Mouse (Mus musculus) MEL (cell line): ENCODE data around the gene Gm49387. TPM values are rescaled to one million over a fixed set of nuclear protein-coding genes. Genes with fewer than 3 reads are reported as not detected.

Experiments used
- DNase-seq: peaks from one replicate; pipeline ENCODE4 v3.0.0; 2011; ENCODE audit warnings: low read depth, low spot score
- H3K27ac ChIP-seq: 2 replicates; pipeline ENCODE4 v1.5.1; 2012; ENCODE audit warnings: low read depth, mild to moderate bottlenecking, control low read depth, low read length, moderate library complexity; ENCODE audit not compliant: control insufficient read depth
- H3K27me3 ChIP-seq, 2 experiments: fragments of 150-350 bp in 1 of 2; sonication (generic) in 1 of 2; 2 replicates each; pipeline ENCODE4 v1.6.1; 2012; ENCODE audit warnings: low read length in 2 of 2, mild to moderate bottlenecking in 2 of 2, improper control_type of control experiment in 1 of 2, moderate library complexity in 1 of 2; ENCODE audit not compliant: insufficient read depth in 2 of 2, control insufficient read depth in 1 of 2
- H3K36me3 ChIP-seq, 2 experiments: 2 replicates each; pipeline ENCODE4 v1.6.1; 2012 to 2014; ENCODE audit warnings: low read length in 2 of 2, improper control_type of control experiment in 1 of 2, inconsistent platforms in 1 of 2, mild to moderate bottlenecking in 1 of 2; ENCODE audit not compliant: insufficient read depth in 2 of 2, control insufficient read depth in 1 of 2
- H3K4me1 ChIP-seq, 2 experiments: fragments of 150-350 bp in 1 of 2; sonication (generic) in 1 of 2; 2 replicates each; pipeline ENCODE4 v1.6.1; 2012; ENCODE audit warnings: low read length in 2 of 2, improper control_type of control experiment in 1 of 2, mild to moderate bottlenecking in 1 of 2; ENCODE audit not compliant: insufficient read depth in 2 of 2, control insufficient read depth in 1 of 2
- H3K4me3 ChIP-seq, 2 experiments: fragments of 150-350 bp in 1 of 2; sonication (generic) in 1 of 2; 2 replicates each; pipeline ENCODE4 v1.5.1; 2012; ENCODE audit warnings: low read depth in 2 of 2, low read length in 2 of 2, mild to moderate bottlenecking in 2 of 2, moderate library complexity in 2 of 2, control low read depth in 1 of 2, improper control_type of control experiment in 1 of 2; ENCODE audit not compliant: control insufficient read depth in 1 of 2, insufficient read depth in 1 of 2
- H3K79me2 ChIP-seq: 2 replicates; pipeline ENCODE4 v1.6.1; 2012; ENCODE audit warnings: mild to moderate bottlenecking, low read length, moderate library complexity; ENCODE audit not compliant: control insufficient read depth, poor library complexity, insufficient read depth
- H3K9ac ChIP-seq: 2 replicates; pipeline ENCODE4 v1.6.1; 2012; ENCODE audit warnings: low read depth, mild to moderate bottlenecking, control low read depth, low read length, moderate library complexity; ENCODE audit not compliant: control insufficient read depth, poor library complexity, severe bottlenecking
- H3K9me3 ChIP-seq: fragments of 150-350 bp; sonication (generic); replicated peaks from 2 replicates; pipeline ENCODE4 v1.6.1; 2012; ENCODE audit warnings: mild to moderate bottlenecking, low read length, improper control_type of control experiment, moderate library complexity; ENCODE audit not compliant: insufficient read depth
- BHLHE40 ChIP-seq: IDR thresholded peaks from 2 replicates; pipeline ENCODE4 v1.6.1; 2012; ENCODE audit warnings: low read depth, mild to moderate bottlenecking, inconsistent platforms, low read length, improper control_type of control experiment, borderline replicate concordance
- CHD1 ChIP-seq: IDR thresholded peaks from 2 replicates; pipeline ENCODE4 v1.6.1; 2012; ENCODE audit warnings: low read depth, mild to moderate bottlenecking, inconsistent platforms, low read length, improper control_type of control experiment
- CHD2 ChIP-seq: IDR thresholded peaks from 2 replicates; pipeline ENCODE4 v1.6.1; 2011; ENCODE audit warnings: low read length, improper control_type of control experiment
- CTCF ChIP-seq, 3 experiments: IDR thresholded peaks in 2 of 3; conservative IDR thresholded peaks in 1 of 3; 2 replicates each; pipeline ENCODE4 v1.5.1; 2011 to 2012; ENCODE audit warnings: low read length in 3 of 3, low read depth in 2 of 3, mild to moderate bottlenecking in 2 of 3, improper control_type of control experiment in 1 of 3, inconsistent platforms in 1 of 3, mixed read lengths in 1 of 3, moderate library complexity in 1 of 3; ENCODE audit not compliant: control insufficient read depth in 1 of 3, insufficient read depth in 1 of 3, poor library complexity in 1 of 3, severe bottlenecking in 1 of 3
- E2F4 ChIP-seq: IDR thresholded peaks from 2 replicates; pipeline ENCODE4 v1.6.1; 2011; ENCODE audit warnings: low read depth, low read length, improper control_type of control experiment, borderline replicate concordance
- ELF1 ChIP-seq: IDR thresholded peaks from 2 replicates; pipeline ENCODE4 v1.6.1; 2014; ENCODE audit warnings: low read depth, mild to moderate bottlenecking, inconsistent platforms, low read length, improper control_type of control experiment, moderate library complexity
- EP300 ChIP-seq, 2 experiments: IDR thresholded peaks; 2 replicates each; pipeline ENCODE4 v1.6.1; 2011; ENCODE audit warnings: improper control_type of control experiment in 2 of 2, low read length in 2 of 2, low read depth in 1 of 2, mild to moderate bottlenecking in 1 of 2
- ETS1 ChIP-seq: IDR thresholded peaks from 2 replicates; pipeline ENCODE4 v1.6.1; 2012; ENCODE audit warnings: low read depth, mild to moderate bottlenecking, inconsistent platforms, low read length, improper control_type of control experiment, moderate library complexity
- GABPA ChIP-seq: IDR thresholded peaks from 2 replicates; pipeline ENCODE4 v1.6.1; 2012; ENCODE audit warnings: low read depth, mild to moderate bottlenecking, inconsistent platforms, low read length, improper control_type of control experiment, moderate library complexity
- HCFC1 ChIP-seq: IDR thresholded peaks from 2 replicates; pipeline ENCODE4 v1.6.1; 2012; ENCODE audit warnings: low read depth, mild to moderate bottlenecking, inconsistent platforms, low read length, improper control_type of control experiment, moderate library complexity
- JUND ChIP-seq: IDR thresholded peaks from 2 replicates; pipeline ENCODE4 v1.6.1; 2011; ENCODE audit warnings: low read depth, mild to moderate bottlenecking, improper control_type of control experiment, low read length
- KAT2A ChIP-seq: conservative IDR thresholded peaks from 2 replicates; pipeline ENCODE4 v1.6.1; 2012; ENCODE audit warnings: low read depth, low read length, improper control_type of control experiment, inconsistent platforms
- MAFK ChIP-seq: IDR thresholded peaks from 2 replicates; pipeline ENCODE4 v1.6.1; 2011; ENCODE audit warnings: low read depth, mild to moderate bottlenecking, low read length, improper control_type of control experiment, borderline replicate concordance
- MAX ChIP-seq: IDR thresholded peaks from 2 replicates; pipeline ENCODE4 v1.6.1; 2011; ENCODE audit warnings: low read length, improper control_type of control experiment
- MAZ ChIP-seq: IDR thresholded peaks from 2 replicates; pipeline ENCODE4 v1.6.1; 2012; ENCODE audit warnings: low read depth, mild to moderate bottlenecking, inconsistent platforms, low read length, improper control_type of control experiment
- MEF2A ChIP-seq: IDR thresholded peaks from 2 replicates; pipeline ENCODE4 v1.6.1; 2014; ENCODE audit warnings: low read depth, mild to moderate bottlenecking, inconsistent platforms, low read length, improper control_type of control experiment; ENCODE audit not compliant: poor library complexity, insufficient replicate concordance, severe bottlenecking; ENCODE audit errors: extremely low read depth
- MXI1 ChIP-seq: IDR thresholded peaks from 2 replicates; pipeline ENCODE4 v1.6.1; 2011; ENCODE audit warnings: mild to moderate bottlenecking, low read depth, low read length, improper control_type of control experiment
- MYB ChIP-seq: IDR thresholded peaks from 2 replicates; pipeline ENCODE4 v1.6.1; 2011; ENCODE audit warnings: mild to moderate bottlenecking, low read depth, low read length, improper control_type of control experiment
- MYC ChIP-seq: IDR thresholded peaks from 2 replicates; pipeline ENCODE4 v1.6.1; 2011; ENCODE audit warnings: low read depth, mild to moderate bottlenecking, low read length, improper control_type of control experiment, moderate library complexity
- NRF1 ChIP-seq: IDR thresholded peaks from 2 replicates; pipeline ENCODE4 v1.6.1; 2014; ENCODE audit warnings: low read depth, mild to moderate bottlenecking, inconsistent platforms, low read length, improper control_type of control experiment, moderate library complexity; ENCODE audit not compliant: poor library complexity, insufficient read depth, severe bottlenecking
- POLR2A ChIP-seq, 2 experiments: IDR thresholded peaks; 2 replicates each; pipeline ENCODE4 v1.6.1; 2011 to 2012; ENCODE audit warnings: low read length in 2 of 2, mild to moderate bottlenecking in 2 of 2, control low read depth in 1 of 2, improper control_type of control experiment in 1 of 2, low read depth in 1 of 2, moderate library complexity in 1 of 2; ENCODE audit not compliant: control insufficient read depth in 1 of 2, insufficient read depth in 1 of 2, poor library complexity in 1 of 2
- POLR2AphosphoS2 ChIP-seq: IDR thresholded peaks from 2 replicates; pipeline ENCODE4 v1.6.1; 2011; ENCODE audit warnings: low read length, improper control_type of control experiment
- POLR2AphosphoS5 ChIP-seq: IDR thresholded peaks from 2 replicates; pipeline ENCODE4 v1.6.1; 2012; ENCODE audit warnings: low read depth, borderline replicate concordance, mild to moderate bottlenecking, inconsistent platforms, low read length, moderate library complexity, mixed read lengths
- RAD21 ChIP-seq: IDR thresholded peaks from 2 replicates; pipeline ENCODE4 v1.6.1; 2011; ENCODE audit warnings: mild to moderate bottlenecking, low read depth, low read length, improper control_type of control experiment
- RCOR1 ChIP-seq: IDR thresholded peaks from 2 replicates; pipeline ENCODE4 v1.6.1; 2012; ENCODE audit warnings: low read depth, mild to moderate bottlenecking, inconsistent platforms, low read length, improper control_type of control experiment
- SMC3 ChIP-seq: IDR thresholded peaks from 2 replicates; pipeline ENCODE4 v1.6.1; 2011; ENCODE audit warnings: low read depth, low read length, improper control_type of control experiment
- TAL1 ChIP-seq: IDR thresholded peaks from 2 replicates; pipeline ENCODE4 v1.6.1; 2012; ENCODE audit warnings: mild to moderate bottlenecking, inconsistent platforms, low read length, moderate library complexity, mixed read lengths
- TCF12 ChIP-seq: IDR thresholded peaks from 2 replicates; pipeline ENCODE4 v1.6.1; 2014; ENCODE audit warnings: low read depth, mild to moderate bottlenecking, inconsistent platforms, low read length, improper control_type of control experiment, moderate library complexity
- UBTF ChIP-seq: IDR thresholded peaks from 2 replicates; pipeline ENCODE4 v1.6.1; 2012; ENCODE audit warnings: low read depth, mild to moderate bottlenecking, inconsistent platforms, low read length, improper control_type of control experiment, moderate library complexity, borderline replicate concordance; ENCODE audit not compliant: insufficient read depth
- USF1 ChIP-seq: IDR thresholded peaks from 2 replicates; pipeline ENCODE4 v1.6.1; 2014; ENCODE audit warnings: low read depth, mild to moderate bottlenecking, inconsistent platforms, low read length, improper control_type of control experiment, moderate library complexity
- USF2 ChIP-seq, 2 experiments: IDR thresholded peaks; 2 replicates each; pipeline ENCODE4 v1.6.1; 2011 to 2012; ENCODE audit warnings: improper control_type of control experiment in 2 of 2, low read length in 2 of 2, borderline replicate concordance in 1 of 2, inconsistent platforms in 1 of 2, low read depth in 1 of 2, mild to moderate bottlenecking in 1 of 2; ENCODE audit not compliant: insufficient read depth in 1 of 2
- ZC3H11A ChIP-seq: IDR thresholded peaks from 2 replicates; pipeline ENCODE4 v1.6.1; 2012; ENCODE audit warnings: low read depth, mild to moderate bottlenecking, inconsistent platforms, low read length, improper control_type of control experiment
- ZKSCAN1 ChIP-seq: IDR thresholded peaks from 2 replicates; pipeline ENCODE4 v1.6.1; 2012; ENCODE audit warnings: low read depth, mild to moderate bottlenecking, inconsistent platforms, low read length, improper control_type of control experiment, moderate library complexity
- ZMIZ1 ChIP-seq: IDR thresholded peaks from 2 replicates; pipeline ENCODE4 v1.6.1; 2012; ENCODE audit warnings: low read depth, mild to moderate bottlenecking, inconsistent platforms, low read length, improper control_type of control experiment, moderate library complexity
- ZNF384 ChIP-seq: IDR thresholded peaks from 2 replicates; pipeline ENCODE4 v1.6.1; 2012; ENCODE audit warnings: low read depth, mild to moderate bottlenecking, inconsistent platforms, low read length, improper control_type of control experiment
- polyA plus RNA-seq, 2 experiments: library from polyadenylated mRNA; stranded (reverse) in 1 of 2; unstranded in 1 of 2; fragments of >175 nt in 1 of 2; fragments of >200 nt in 1 of 2; gene quantifications; 2 replicates each; pipeline versions ENCODE4 v1.2.1 to v1.2.4; 2012; ENCODE audit warnings: low replicate concordance in 2 of 2, low read depth in 1 of 2; ENCODE audit not compliant: insufficient read length in 2 of 2, insufficient read depth in 1 of 2, missing spikeins in 1 of 2
- total RNA-seq: library from RNA; depleted of rRNA; stranded (reverse); fragments of 300-350 nt; gene quantifications from 2 replicates; pipeline ENCODE4 v1.2.3, GENCODE M21; 2012

Gm49387 gene
- total and polyA plus RNA-seq, 3 experiments = 0.14 TPM; not detected in 2

- Histone ChIP-seq H3K27ac (peak overlapping the region; percentile 89), H3K4me3 (peak overlapping the region; percentile 28 to 48), H3K27me3 (no peaks in the 10 kb centered on the region), H3K4me1 (peaks cover 17 to 36% of the 10 kb centered on the region in 2 experiments), H3K9ac (peak overlapping the region; percentile 47), H3K79me2 (no peaks in the 10 kb centered on the region), H3K9me3 (no peaks in the 10 kb centered on the region), H3K36me3 (peaks cover 0 to 27% of the 10 kb centered on the region in 2 experiments; a peak in 3 of 4 replicates)
- DNase-seq = peak; percentile 76
- TF ChIP-seq MEF2A (no peak), POLR2A (IDR thresholded peaks at IDR 0.05; ENCODE audit: control insufficient read depth in 1 of 2, insufficient read depth in 1 of 2, low read depth in 1 of 2, low read length in 2 of 2, poor library complexity in 1 of 2) (peak in 1 of 2 experiments; percentile 9; a peak in 1 of 4 replicates), ELF1 (no peak), JUND (peak; percentile 59; the same call in 1 of the 2 replicates), EP300 (IDR thresholded peaks at IDR 0.05; ENCODE audit: low read depth in 1 of 2, low read length in 2 of 2) (peak; percentile 52 to 91), POLR2AphosphoS2 (no peak), TAL1 (peak; percentile 16), USF1 (no peak), UBTF (no peak), TCF12 (peak; percentile 81), KAT2A (no peak), E2F4 (no peak), MYC (peak; percentile 67; the same call in 1 of the 2 replicates), ZC3H11A (no peak), MYB (peak; percentile 97), MXI1 (no peak; the same call in 1 of the 2 replicates), RCOR1 (peak; percentile 53; the same call in 1 of the 2 replicates), ZMIZ1 (no peak), CHD2 (no peak), HCFC1 (no peak), BHLHE40 (peak; percentile 49; the same call in 1 of the 2 replicates), GABPA (no peak), ZNF384 (peak; percentile 75), MAX (peak; percentile 44; the same call in 1 of the 2 replicates), ZKSCAN1 (no peak), MAFK (no peak), ETS1 (peak; percentile 71), NRF1 (no peak), MAZ (no peak; the same call in 1 of the 2 replicates), CTCF (IDR thresholded peaks at IDR 0.05 in 2 of 3, conservative IDR thresholded peaks at IDR 0.05 in 1 of 3; ENCODE audit: control insufficient read depth in 1 of 3, insufficient read depth in 1 of 3, low read depth in 2 of 3, low read length in 3 of 3, poor library complexity in 1 of 3, severe bottlenecking in 1 of 3) (no peak), CHD1 (no peak), USF2 (IDR thresholded peaks at IDR 0.05; ENCODE audit: borderline replicate concordance in 1 of 2, insufficient read depth in 1 of 2, low read depth in 1 of 2, low read length in 2 of 2) (no peak), POLR2AphosphoS5 (no peak), RAD21 (no peak), SMC3 (no peak)
Measured at GRCm38 (mm10) chr14:31664100-31664902, 23.6 kb upstream of the Gm49387 start.
